Mouse (Mus musculus): ENCODE data around the gene Cep295.

DNA sequence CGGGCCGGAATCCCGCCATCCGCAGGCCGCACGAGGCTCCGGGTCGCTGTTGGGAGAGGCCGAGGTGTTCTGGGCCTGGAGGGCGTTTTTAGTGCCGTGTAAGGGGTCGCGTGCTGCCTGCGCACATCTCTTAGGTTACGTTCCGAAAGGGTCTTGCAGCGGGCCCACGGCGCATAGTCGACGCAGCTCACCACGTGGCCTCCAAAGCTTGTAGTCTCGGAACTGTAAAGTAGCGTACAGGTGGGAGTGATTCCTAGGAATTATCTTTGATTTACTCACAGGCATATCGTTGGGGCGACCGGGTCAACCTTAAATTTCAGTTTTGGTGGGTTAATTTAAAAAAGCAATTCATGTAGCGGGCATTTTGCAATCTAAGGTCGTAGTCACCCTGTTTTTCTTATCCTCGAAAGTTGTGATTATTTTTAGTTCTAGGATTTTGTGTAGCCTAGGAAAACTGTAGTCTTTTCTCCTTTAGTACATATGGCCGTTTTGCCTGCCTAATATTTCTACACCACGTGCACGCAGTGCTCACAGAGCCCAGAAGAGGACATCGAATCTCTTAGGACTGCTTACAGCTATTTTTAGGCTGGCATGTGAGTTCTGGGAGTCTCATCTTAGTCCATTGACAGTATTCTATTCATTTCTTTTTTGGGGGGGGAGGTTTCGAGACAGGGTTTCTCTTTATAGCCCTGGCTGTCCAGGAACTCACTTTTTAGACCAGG, 51.0 kb downstream of the Cep295 start, which contains the start of gene 4931406C07Rik:
- TF ChIP-seq CTCF (IDR thresholded peaks at IDR 0.05; ENCODE audit: extremely low read depth, insufficient read depth, low read length) (no peak), POLR2A (IDR thresholded peaks at IDR 0.05; ENCODE audit: extremely low read depth, insufficient read depth, low read length) (no peak)

All from cortical plate, adult 2 months (tissue).